Mouse (Mus musculus) liver, embryonic 13.5 days (tissue): Measurements from ENCODE around the gene Sytl3. TPM values are rescaled to one million over a fixed set of nuclear protein-coding genes. Genes with fewer than 3 reads are reported as not detected.

Experiments used
- ATAC-seq: fragments of 200-750 bp; cut with Nextera tagmentation; 2 replicates; pipeline ENCODE4 v1.8.0; 2017; ENCODE audit warnings: low read depth, mild to moderate bottlenecking, moderate number of reproducible peaks, moderate library complexity
- DNase-seq: peaks from one replicate; pipeline ENCODE4 v3.0.0; 2022
- H3K27ac ChIP-seq: fragments of 300-500 bp; sonication (generic); 2 replicates; pipeline ENCODE4 v1.5.1; 2015; ENCODE audit warnings: moderate library complexity, mild to moderate bottlenecking, inconsistent platforms
- H3K27me3 ChIP-seq: fragments of 300-500 bp; sonication (generic); 2 replicates; pipeline ENCODE4 v1.6.1; 2015; ENCODE audit warnings: mild to moderate bottlenecking, inconsistent platforms
- H3K36me3 ChIP-seq: fragments of 300-500 bp; sonication (generic); 2 replicates; pipeline ENCODE4 v1.6.1; 2015; ENCODE audit warnings: mild to moderate bottlenecking, inconsistent platforms
- H3K4me1 ChIP-seq: fragments of 300-500 bp; sonication (generic); replicated peaks from 2 replicates; pipeline ENCODE4 v1.6.1; 2015; ENCODE audit warnings: inconsistent platforms
- H3K4me2 ChIP-seq: fragments of 300-500 bp; sonication (generic); 2 replicates; pipeline ENCODE4 v1.6.1; 2015; ENCODE audit warnings: inconsistent platforms, mild to moderate bottlenecking, moderate library complexity
- H3K4me3 ChIP-seq: fragments of 300-500 bp; sonication (generic); replicated peaks from 2 replicates; pipeline ENCODE4 v1.5.1; 2015; ENCODE audit warnings: mild to moderate bottlenecking, inconsistent platforms
- H3K9ac ChIP-seq: fragments of 300-500 bp; sonication (generic); 2 replicates; pipeline ENCODE4 v1.6.1; 2015; ENCODE audit warnings: mild to moderate bottlenecking, inconsistent platforms
- H3K9me3 ChIP-seq: fragments of 300-500 bp; sonication (generic); replicated peaks from 2 replicates; pipeline ENCODE4 v1.6.1; 2016; ENCODE audit warnings: inconsistent platforms
- WGBS: fragments of 180-500 bp; shearing (Covaris S2); methylation state at CpG from one replicate; pipeline ENCODE4 v1.1.7; 2015; ENCODE audit not compliant: insufficient replicate concordance; 5-methylcytosine and 5-hydroxymethylcytosine counted together
- polyA plus RNA-seq: library from polyadenylated mRNA; unstranded; fragments of >200 nt; fragmentation: Nextera tagmentation; extraction: Ambion mirVana; gene quantifications from 2 replicates; pipeline ENCODE4 v1.2.1, GENCODE M21; 2015

The Sytl3 gene
- polyA plus RNA-seq, 1 experiment from 2014 or later: 0.08 TPM

GRCm38 (mm10) chr17:6764730-6765129 is 105.8 kb downstream of the Sytl3 start:
- ATAC-seq (no peak), DNase-seq (no peak)
- Histone ChIP-seq H3K36me3 (no peaks in the 10 kb centered on the region), H3K4me3 (no peak overlapping the region), H3K4me2 (no peak overlapping the region), H3K9ac (no peak overlapping the region), H3K9me3 (no peaks in the 10 kb centered on the region), H3K27me3 (no peaks in the 10 kb centered on the region), H3K4me1 (peaks cover 80% of the 10 kb centered on the region), H3K27ac (no peak overlapping the region)
- 79% methylated on average over 4 of the region's 4 CpGs for WGBS

- H3K36me3 ChIP-seq: no peaks in the 10 kb centered on the region
- H3K27ac ChIP-seq: no peak overlapping the region
- ATAC-seq (no peak), DNase-seq (no peak)
- no peaks in the 10 kb centered on the region for H3K9me3 ChIP-seq
- H3K9ac ChIP-seq: no peak overlapping the region
- peaks cover 85% of the 10 kb centered on the region for H3K4me1 ChIP-seq
- H3K4me3 ChIP-seq: no peak overlapping the region
- no peak overlapping the region for H3K4me2 ChIP-seq
- no peaks in the 10 kb centered on the region for H3K27me3 ChIP-seq
- WGBS: 72% methylated on average over 2 of the region's 2 CpGs
Measured at GRCm38 (mm10) chr17:6765886-6766285, 107.0 kb downstream of the Sytl3 start.

DNA sequence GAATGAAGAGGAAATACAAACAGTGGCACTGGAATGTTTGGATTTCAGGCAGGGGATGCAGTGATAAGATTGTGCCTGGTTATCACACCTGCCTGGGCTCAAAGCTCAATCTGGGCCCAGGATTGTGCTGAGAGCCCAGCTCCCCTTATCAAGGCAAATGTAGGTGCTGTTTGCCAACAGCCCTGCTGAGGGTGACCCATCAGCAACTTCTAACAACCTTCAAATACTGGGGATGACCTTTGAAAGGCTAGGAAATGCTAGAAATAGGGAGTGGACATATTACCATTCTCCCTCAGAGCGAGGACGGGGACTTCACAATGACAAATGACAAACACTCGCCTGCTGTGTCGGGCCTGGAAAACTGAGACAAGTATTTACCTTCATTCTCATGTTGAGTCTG is 107.9 kb downstream of the Sytl3 start:
- no peak overlapping the region for H3K4me3 ChIP-seq
- 0 out of 2 replicates have a peak, but pooled peaks cover 8% of the 10 kb centered on the region for H3K36me3 ChIP-seq
- no peak overlapping the region for H3K4me2 ChIP-seq
- H3K27ac ChIP-seq: peak overlapping the region; percentile 15; the same call in 1 of the 2 replicates
- H3K9me3 ChIP-seq: no peaks in the 10 kb centered on the region
- WGBS: 67% methylated on average over 4 of the region's 4 CpGs
- no peak for ATAC-seq
- H3K4me1 ChIP-seq: peaks cover 87% of the 10 kb centered on the region
- no peak overlapping the region for H3K9ac ChIP-seq
- H3K27me3 ChIP-seq: no peaks in the 10 kb centered on the region
- no peak for DNase-seq

- WGBS: 55% methylated on average over 5 of the region's 5 CpGs
- 0 out of 2 replicates have a peak, but pooled peaks cover 10% of the 10 kb centered on the region for H3K36me3 ChIP-seq
- peaks cover 87% of the 10 kb centered on the region for H3K4me1 ChIP-seq
- no peak overlapping the region for H3K4me2 ChIP-seq
- ATAC-seq (no peak), DNase-seq (no peak)
- no peaks in the 10 kb centered on the region for H3K27me3 ChIP-seq
- no peak overlapping the region for H3K4me3 ChIP-seq
- H3K9ac ChIP-seq: no peak overlapping the region
- H3K27ac ChIP-seq: peak overlapping the region; percentile 31; the same call in 1 of the 2 replicates
- no peaks in the 10 kb centered on the region for H3K9me3 ChIP-seq
Measured at GRCm38 (mm10) chr17:6767771-6768170, 108.9 kb downstream of the Sytl3 start.

GRCm38 (mm10) chr17:6768301-6768788 is 109.5 kb downstream of the Sytl3 start:
- Histone ChIP-seq H3K27me3 (no peaks in the 10 kb centered on the region), H3K9me3 (no peaks in the 10 kb centered on the region), H3K4me3 (no peak overlapping the region), H3K9ac (no peak overlapping the region), H3K4me2 (no peak overlapping the region), H3K4me1 (peaks cover 85% of the 10 kb centered on the region), H3K27ac (peak overlapping the region; percentile 56; the same call in 1 of the 2 replicates), H3K36me3 (0 out of 2 replicates have a peak, but pooled peaks cover 10% of the 10 kb centered on the region)
- WGBS: 53% methylated on average over 5 of the region's 5 CpGs
- ATAC-seq (0 out of 2 replicates have a peak, but pooled peaks have one; percentile 12), DNase-seq (no peak)

GRCm38 (mm10) chr17:6769602-6770001 is 110.7 kb downstream of the Sytl3 start:
- H3K4me1 ChIP-seq: peaks cover 85% of the 10 kb centered on the region
- H3K9me3 ChIP-seq: no peaks in the 10 kb centered on the region
- H3K4me3 ChIP-seq: no peak overlapping the region
- no peaks in the 10 kb centered on the region for H3K27me3 ChIP-seq
- ATAC-seq (no peak), DNase-seq (no peak)
- H3K36me3 ChIP-seq: peaks cover 20% of the 10 kb centered on the region
- no peak overlapping the region for H3K4me2 ChIP-seq
- no peak overlapping the region for H3K9ac ChIP-seq
- 29% methylated on average over 4 of the region's 4 CpGs for WGBS
- no peak overlapping the region for H3K27ac ChIP-seq

DNA sequence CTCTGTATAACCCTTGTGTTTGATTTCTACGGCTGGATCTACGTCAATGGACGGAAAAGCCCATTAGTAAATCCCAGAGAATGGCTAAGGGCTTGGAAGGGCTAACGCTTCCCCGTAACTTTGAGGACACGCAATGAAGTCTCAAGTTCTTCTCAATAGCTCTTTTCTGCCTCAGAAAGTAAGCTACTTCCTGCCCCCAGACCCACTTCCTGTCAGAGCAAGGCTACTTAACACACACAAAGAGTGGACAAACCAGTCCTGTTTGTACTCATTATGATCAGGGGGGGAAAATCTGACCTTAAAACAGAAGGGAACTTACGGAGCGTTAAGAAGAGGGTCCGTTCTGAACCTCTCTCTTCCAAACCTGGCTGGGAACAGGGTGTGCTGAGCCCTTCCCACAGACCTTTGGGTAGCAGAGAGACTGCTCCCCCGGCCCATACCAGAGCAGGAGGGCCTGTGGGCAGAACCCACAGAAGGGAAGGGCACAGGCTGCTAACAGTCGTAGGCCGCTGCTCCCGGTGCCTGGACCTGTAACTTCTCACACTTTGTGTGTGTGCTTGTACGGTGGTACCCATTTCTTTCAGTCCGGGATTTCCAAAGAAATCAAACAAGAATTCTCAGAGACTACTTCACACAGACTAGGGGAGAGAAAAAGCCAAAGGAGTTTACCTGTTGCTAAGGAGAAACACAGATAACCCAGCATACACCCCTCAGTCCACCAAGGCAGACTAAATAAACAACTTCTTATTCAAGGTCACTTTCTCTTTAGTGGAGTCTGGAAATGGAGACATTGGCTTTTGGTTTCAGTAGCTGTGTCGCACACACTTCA is 113.0 kb downstream of the Sytl3 start:
- Histone ChIP-seq H3K36me3 (peaks cover 23% of the 10 kb centered on the region), H3K4me3 (no peak overlapping the region), H3K27me3 (no peaks in the 10 kb centered on the region), H3K9ac (no peak overlapping the region), H3K4me2 (no peak overlapping the region), H3K9me3 (no peaks in the 10 kb centered on the region), H3K27ac (peak overlapping the region; percentile 16; the same call in 1 of the 2 replicates), H3K4me1 (peaks cover 78% of the 10 kb centered on the region)
- ATAC-seq (no peak), DNase-seq (no peak)
- WGBS: 71% methylated on average over 16 of the region's 16 CpGs

GRCm38 (mm10) chr17:6772490-6772773 is 113.5 kb downstream of the Sytl3 start:
- H3K4me1 ChIP-seq: peaks cover 78% of the 10 kb centered on the region
- WGBS: 79% methylated on average over 5 of the region's 5 CpGs
- ATAC-seq (no peak), DNase-seq (no peak)
- H3K36me3 ChIP-seq: peaks cover 23% of the 10 kb centered on the region
- H3K9ac ChIP-seq: no peak overlapping the region
- 0 out of 2 replicates have a peak overlapping the region, but pooled peaks have one; percentile 16 for H3K27ac ChIP-seq
- H3K4me3 ChIP-seq: no peak overlapping the region
- no peaks in the 10 kb centered on the region for H3K27me3 ChIP-seq
- no peak overlapping the region for H3K4me2 ChIP-seq
- no peaks in the 10 kb centered on the region for H3K9me3 ChIP-seq

DNA sequence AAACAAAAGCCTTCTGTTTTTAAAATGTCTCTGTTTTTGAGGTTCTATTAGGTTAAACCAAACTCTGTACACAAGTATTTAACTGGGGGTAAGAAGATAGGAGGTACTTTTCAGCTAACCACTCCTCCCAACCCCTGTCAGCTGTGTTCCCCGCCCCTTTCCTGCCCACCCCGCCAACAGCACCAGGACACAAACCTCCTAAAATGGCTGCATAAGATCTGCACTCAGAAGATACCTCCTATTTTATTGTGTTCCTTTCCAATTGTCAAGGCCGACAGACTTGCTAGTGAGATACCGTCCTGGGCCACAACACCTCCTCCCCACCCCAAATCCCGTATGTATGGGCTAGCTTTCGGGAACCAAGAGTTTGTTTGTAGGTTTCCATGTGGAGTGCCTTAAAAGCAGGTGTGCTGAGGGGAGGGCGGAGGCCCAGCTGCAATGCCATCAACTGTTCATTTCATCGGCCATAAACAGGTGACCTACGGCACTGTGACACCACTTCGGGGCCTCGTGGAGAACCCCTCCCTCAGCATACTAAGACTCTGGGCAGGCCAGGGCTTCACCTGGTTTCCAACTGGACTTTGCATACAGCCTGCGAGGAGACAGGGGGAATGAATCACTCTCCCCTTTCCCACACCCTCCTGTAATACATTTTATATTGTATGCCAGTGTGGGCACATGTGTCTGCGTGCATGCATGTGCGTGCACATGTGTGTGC is 114.5 kb downstream of the Sytl3 start:
- Histone ChIP-seq H3K4me3 (no peak overlapping the region), H3K4me2 (no peak overlapping the region), H3K4me1 (peaks cover 76% of the 10 kb centered on the region), H3K27me3 (no peaks in the 10 kb centered on the region), H3K9me3 (no peaks in the 10 kb centered on the region), H3K36me3 (peaks cover 23% of the 10 kb centered on the region), H3K9ac (no peak overlapping the region), H3K27ac (no peak overlapping the region)
- 61% methylated on average over 14 of the region's 14 CpGs for WGBS
- no peak for ATAC-seq
- DNase-seq: peak; percentile 40

DNA sequence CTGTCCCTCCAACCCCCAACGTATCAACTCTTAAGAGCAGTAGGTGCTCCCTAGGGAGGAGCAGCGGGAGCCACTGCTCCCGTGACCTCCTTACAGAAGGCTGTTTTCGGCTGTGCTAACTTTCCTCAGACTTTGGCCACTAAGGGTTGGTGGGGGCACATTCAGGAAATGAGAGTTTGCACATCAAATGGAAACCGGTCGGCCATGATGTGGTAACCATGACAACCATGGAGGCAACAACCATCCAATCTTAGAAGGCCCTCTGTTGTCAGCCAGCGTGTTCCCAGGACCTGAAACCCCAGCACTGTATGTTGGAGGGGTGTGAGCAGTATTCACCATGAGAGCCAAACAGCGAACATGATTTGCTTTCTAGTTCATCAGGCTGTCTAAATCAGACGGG is 116.3 kb downstream of the Sytl3 start:
- DNase-seq (no peak), ATAC-seq (no peak)
- Histone ChIP-seq H3K4me1 (peaks cover 76% of the 10 kb centered on the region), H3K4me3 (no peak overlapping the region), H3K9me3 (no peaks in the 10 kb centered on the region), H3K36me3 (peaks cover 23% of the 10 kb centered on the region), H3K4me2 (no peak overlapping the region), H3K9ac (no peak overlapping the region), H3K27me3 (no peaks in the 10 kb centered on the region), H3K27ac (no peak overlapping the region)
- 77% methylated on average over 9 of the region's 9 CpGs for WGBS

DNA sequence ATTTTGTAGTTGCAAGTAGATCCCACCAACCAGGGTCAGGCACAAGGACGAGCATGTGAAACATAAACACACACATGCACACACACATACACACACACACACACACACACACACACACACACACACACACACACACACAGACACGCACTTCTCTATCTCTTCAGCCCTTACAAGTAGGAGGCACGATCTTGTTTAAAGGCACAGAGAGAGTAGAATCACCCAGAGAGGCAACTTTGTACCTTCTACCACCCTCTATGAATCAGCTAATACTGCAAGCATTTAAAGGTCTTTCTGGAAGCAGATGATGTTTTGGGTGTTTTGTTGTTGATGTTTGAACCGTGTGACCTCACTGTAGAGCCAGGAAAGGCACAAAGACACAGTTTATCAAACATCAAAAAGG is 116.8 kb downstream of the Sytl3 start:
- Histone ChIP-seq H3K4me3 (no peak overlapping the region), H3K9me3 (no peaks in the 10 kb centered on the region), H3K27ac (no peak overlapping the region), H3K27me3 (no peaks in the 10 kb centered on the region), H3K4me2 (no peak overlapping the region), H3K36me3 (peaks cover 23% of the 10 kb centered on the region), H3K4me1 (peaks cover 80% of the 10 kb centered on the region), H3K9ac (no peak overlapping the region)
- no peak for DNase-seq
- no peak for ATAC-seq
- 63% methylated on average over 4 of the region's 4 CpGs for WGBS
